Mouse (Mus musculus) lung, postnatal 0 days (tissue): ENCODE data around the gene Thsd7a. TPM values are rescaled to one million over a fixed set of nuclear protein-coding genes. Genes with fewer than 3 reads are reported as not detected.

Source experiments
- ATAC-seq: fragments of 200-750 bp; cut with Nextera tagmentation; 2 replicates; pipeline ENCODE4 v1.8.0; 2017; ENCODE audit warnings: moderate library complexity
- DNase-seq: peaks from one replicate; pipeline ENCODE4 v3.0.0-alpha.2; 2016; ENCODE audit warnings: low spot score
- H3K27ac ChIP-seq: fragments of 300-500 bp; sonication (generic); 2 replicates; pipeline ENCODE4 v1.5.1; 2014; ENCODE audit warnings: antibody characterized with exemption, mild to moderate bottlenecking, low read length, mixed read lengths
- H3K27me3 ChIP-seq: fragments of 300-500 bp; sonication (generic); replicated peaks from 2 replicates; pipeline ENCODE4 v1.6.1; 2014; ENCODE audit warnings: low read length, mixed read lengths; ENCODE audit not compliant: insufficient read depth
- H3K36me3 ChIP-seq: fragments of 300-500 bp; sonication (generic); 2 replicates; pipeline ENCODE4 v1.6.1; 2014; ENCODE audit warnings: low read length, mixed read lengths; ENCODE audit not compliant: insufficient read depth
- H3K4me1 ChIP-seq: fragments of 300-500 bp; sonication (generic); 2 replicates; pipeline ENCODE4 v1.6.1; 2014; ENCODE audit warnings: antibody characterized with exemption, low read depth, low read length, mixed read lengths; ENCODE audit not compliant: insufficient read depth
- H3K4me2 ChIP-seq: fragments of 300-500 bp; sonication (generic); replicated peaks from 2 replicates; pipeline ENCODE4 v1.6.1; 2014; ENCODE audit warnings: low read depth, mild to moderate bottlenecking, low read length, moderate library complexity, mixed read lengths
- H3K4me3 ChIP-seq: fragments of 300-500 bp; sonication (generic); 2 replicates; pipeline ENCODE4 v1.5.1; 2014; ENCODE audit warnings: low read depth, low read length
- H3K9ac ChIP-seq: fragments of 300-500 bp; sonication (generic); replicated peaks from 2 replicates; pipeline ENCODE4 v1.6.1; 2014; ENCODE audit warnings: low read depth, mild to moderate bottlenecking
- H3K9me3 ChIP-seq: fragments of 300-500 bp; sonication (generic); 2 replicates; pipeline ENCODE4 v1.6.1; 2016; ENCODE audit warnings: low read length, mixed read lengths
- CTCF ChIP-seq: IDR thresholded peaks from 2 replicates; pipeline ENCODE4 v1.5.1; 2016; ENCODE audit warnings: antibody characterized with exemption, mild to moderate bottlenecking
- EP300 ChIP-seq: IDR thresholded peaks from 2 replicates; pipeline ENCODE4 v1.6.1; 2016; ENCODE audit warnings: antibody characterized with exemption, mild to moderate bottlenecking, control low read depth
- whole genome bisulfite sequencing: fragments of 180-500 bp; shearing (Covaris S2); extraction: QIAGEN DNeasy Blood & Tissue Kit; methylation state at CpG from one replicate; pipeline ENCODE4 v1.1.7; 2014; 5-methylcytosine and 5-hydroxymethylcytosine counted together
- polyA plus RNA-seq: library from polyadenylated mRNA; unstranded; fragments of >200 nt; fragmentation: Nextera tagmentation; extraction: Ambion mirVana; gene quantifications from 2 replicates; pipeline ENCODE4 v1.2.1, GENCODE M21; 2015

The Thsd7a gene
- polyA plus RNA-seq, 1 experiment from 2014 or later: 2.8 TPM

DNA sequence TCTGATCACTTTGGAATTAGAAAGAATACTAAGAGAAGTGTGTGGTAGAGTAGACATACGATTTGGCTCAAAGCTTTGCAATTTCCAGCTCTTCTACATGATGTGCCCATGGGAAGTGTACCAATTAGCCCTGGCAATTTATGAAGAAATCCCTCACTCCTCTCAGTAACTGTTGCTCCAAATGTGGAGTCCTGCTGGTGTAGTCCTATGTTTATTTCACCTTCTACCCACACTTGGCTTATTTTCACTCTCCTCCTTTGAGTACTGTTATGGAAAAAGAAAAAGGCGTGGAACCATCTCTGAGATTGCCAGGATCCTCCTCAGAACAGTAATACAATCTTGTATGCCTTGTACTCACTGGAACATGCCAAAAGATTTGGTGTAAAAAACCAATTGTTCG is 186.9 kb downstream of the Thsd7a start:
- 70% methylated on average over 3 of the region's 3 CpGs for WGBS
- H3K4me1 ChIP-seq: no peaks in the 10 kb centered on the region
- no peak overlapping the region for H3K4me3 ChIP-seq
- no peaks in the 10 kb centered on the region for H3K9me3 ChIP-seq
- H3K27ac ChIP-seq: no peak overlapping the region
- no peak overlapping the region for H3K9ac ChIP-seq
- no peak for ATAC-seq
- no peak for TF ChIP-seq EP300
- TF ChIP-seq CTCF: no peak
- DNase-seq: no peak
- no peaks in the 10 kb centered on the region for H3K27me3 ChIP-seq
- no peak overlapping the region for H3K4me2 ChIP-seq
- no peaks in the 10 kb centered on the region for H3K36me3 ChIP-seq

DNA sequence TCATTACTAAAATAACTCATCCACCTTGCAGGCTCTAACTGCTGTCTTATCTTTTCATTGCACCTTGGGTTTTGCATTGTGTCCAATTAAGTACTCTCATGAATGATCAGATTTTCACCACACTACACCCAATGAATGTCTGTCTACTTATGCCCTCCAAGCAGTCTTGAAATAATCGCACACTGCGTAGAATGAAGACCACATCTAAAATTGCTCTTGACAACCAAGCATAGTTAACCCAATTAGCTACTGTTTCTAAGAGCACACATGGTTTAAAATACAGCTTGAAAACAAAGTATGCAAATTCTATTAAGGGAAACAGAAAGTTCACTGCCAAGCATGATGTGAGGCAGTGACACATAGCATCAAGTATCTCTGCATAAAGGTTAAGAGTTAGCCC is 188.7 kb downstream of the Thsd7a start:
- TF ChIP-seq CTCF: no peak
- no peak for TF ChIP-seq EP300
- no peak overlapping the region for H3K9ac ChIP-seq
- H3K9me3 ChIP-seq: no peaks in the 10 kb centered on the region
- no peak overlapping the region for H3K27ac ChIP-seq
- no peaks in the 10 kb centered on the region for H3K27me3 ChIP-seq
- no peaks in the 10 kb centered on the region for H3K36me3 ChIP-seq
- no peak overlapping the region for H3K4me3 ChIP-seq
- no peak overlapping the region for H3K4me2 ChIP-seq
- 95% methylated on average over 2 of the region's 2 CpGs for WGBS
- ATAC-seq: no peak
- DNase-seq: no peak
- H3K4me1 ChIP-seq: no peaks in the 10 kb centered on the region

DNA sequence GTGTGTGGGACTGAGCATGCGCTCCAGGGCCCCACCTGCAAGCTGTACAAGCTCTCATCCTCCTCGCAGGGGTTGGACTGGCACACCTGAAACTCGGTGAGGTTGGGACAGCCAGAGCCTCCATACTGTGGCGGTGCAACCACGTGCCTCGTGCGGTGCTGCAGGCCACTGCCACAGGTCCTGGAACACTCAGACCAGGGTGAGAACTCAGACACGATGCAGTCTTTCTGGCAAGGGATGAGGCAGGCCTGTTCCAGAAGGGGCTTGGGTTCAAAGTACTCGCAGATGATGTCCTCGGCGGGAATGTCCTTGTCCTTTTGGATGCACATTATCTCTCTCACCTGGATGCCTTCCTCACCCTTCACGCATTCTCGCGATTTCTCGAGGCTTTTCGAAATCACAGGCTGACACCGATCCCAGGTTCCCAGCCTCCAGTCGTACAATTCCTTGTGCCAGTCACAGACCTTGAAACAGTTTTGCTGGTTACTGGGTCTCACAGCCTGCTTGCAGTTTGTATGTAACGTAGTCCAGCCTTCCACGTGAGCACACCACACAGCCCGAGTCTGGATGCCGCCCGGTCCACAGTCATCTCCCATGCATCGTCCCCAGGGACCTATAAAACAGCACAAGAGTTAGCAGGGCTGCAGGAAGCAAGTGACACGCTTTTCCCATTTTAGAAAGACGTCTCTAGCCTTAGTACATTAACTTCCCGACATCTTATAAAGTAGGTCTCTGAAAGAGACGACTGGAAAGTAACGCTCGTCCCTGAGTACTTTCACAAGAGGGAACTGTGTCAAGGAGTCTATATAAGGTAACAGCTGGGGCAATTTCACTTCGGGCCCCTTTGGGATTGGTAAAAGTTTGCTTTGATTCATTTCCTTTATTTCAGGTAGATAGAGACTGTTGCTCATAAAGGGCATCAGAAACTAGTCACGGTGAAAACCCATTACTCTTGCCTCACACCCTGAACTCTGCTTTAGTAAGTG is 193.8 kb downstream of the Thsd7a start:
- no peaks in the 10 kb centered on the region for H3K9me3 ChIP-seq
- H3K4me1 ChIP-seq: no peaks in the 10 kb centered on the region
- H3K27me3 ChIP-seq: no peaks in the 10 kb centered on the region
- TF ChIP-seq EP300 (no peak), CTCF (no peak)
- 84% methylated on average over 32 of the region's 32 CpGs for WGBS
- ATAC-seq (no peak), DNase-seq (no peak)
- H3K9ac ChIP-seq: no peak overlapping the region
- no peak overlapping the region for H3K27ac ChIP-seq
- H3K4me3 ChIP-seq: no peak overlapping the region
- no peak overlapping the region for H3K4me2 ChIP-seq
- no peaks in the 10 kb centered on the region for H3K36me3 ChIP-seq

DNA sequence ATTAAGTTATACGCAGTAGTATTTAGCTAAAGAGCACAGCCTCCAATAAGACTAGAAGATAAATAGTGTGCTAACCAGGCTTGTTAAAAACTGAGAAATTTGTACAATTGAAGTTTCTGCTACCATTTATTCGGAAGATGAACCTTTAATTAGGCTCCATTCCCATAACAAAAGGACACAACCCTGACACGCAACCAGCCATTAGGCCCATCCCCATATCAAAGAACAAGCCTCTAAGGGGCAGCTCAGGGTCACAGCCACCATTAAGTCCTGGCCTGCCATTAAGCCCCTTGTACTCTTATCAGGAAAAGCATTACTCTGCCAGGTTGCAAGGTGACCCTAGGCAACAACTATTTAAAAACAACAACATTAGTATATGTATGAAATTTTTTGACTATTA is 198.0 kb downstream of the Thsd7a start:
- ATAC-seq: no peak
- TF ChIP-seq CTCF (no peak), EP300 (no peak)
- Histone ChIP-seq H3K27ac (no peak overlapping the region), H3K4me3 (no peak overlapping the region), H3K4me1 (no peaks in the 10 kb centered on the region), H3K9ac (no peak overlapping the region), H3K9me3 (no peaks in the 10 kb centered on the region), H3K27me3 (no peaks in the 10 kb centered on the region), H3K4me2 (no peak overlapping the region), H3K36me3 (no peaks in the 10 kb centered on the region)
- DNase-seq: no peak
- 81% methylated on average over 3 of the region's 3 CpGs for WGBS

DNA sequence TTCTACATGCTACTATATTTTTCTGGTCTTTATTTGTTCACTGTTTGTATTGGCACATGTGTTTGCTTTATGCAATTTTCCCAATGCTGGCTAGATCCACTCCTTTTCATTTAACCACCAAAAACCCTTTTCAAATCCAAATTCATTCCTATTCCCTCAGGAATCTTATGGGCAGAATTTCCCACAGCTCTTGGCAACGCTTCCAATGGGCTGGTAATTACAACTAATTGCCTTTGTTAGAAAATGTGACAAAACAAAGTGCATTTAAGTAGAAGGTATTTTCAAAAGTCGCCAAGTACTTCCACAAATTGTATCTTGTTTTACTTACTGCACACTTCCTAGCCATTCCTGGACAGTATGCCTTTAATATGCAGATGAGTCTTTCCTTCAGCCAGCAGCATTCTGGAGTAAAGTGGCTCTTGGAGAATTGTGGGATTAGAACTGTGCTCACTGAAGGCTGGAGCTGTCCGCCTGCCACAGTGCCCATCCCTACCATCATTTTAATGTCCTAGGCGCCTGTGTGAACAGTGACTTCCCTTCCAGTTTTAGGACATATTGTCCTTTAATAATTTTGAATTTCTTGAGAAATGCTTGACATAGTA is 199.1 kb downstream of the Thsd7a start:
- Histone ChIP-seq H3K36me3 (no peaks in the 10 kb centered on the region), H3K4me3 (no peak overlapping the region), H3K27me3 (no peaks in the 10 kb centered on the region), H3K9ac (no peak overlapping the region), H3K27ac (no peak overlapping the region), H3K4me1 (no peaks in the 10 kb centered on the region), H3K9me3 (no peaks in the 10 kb centered on the region), H3K4me2 (no peak overlapping the region)
- no peak for TF ChIP-seq EP300
- TF ChIP-seq CTCF: no peak
- WGBS: 70% methylated on average over 4 of the region's 4 CpGs
- DNase-seq: no peak
- no peak for ATAC-seq

DNA sequence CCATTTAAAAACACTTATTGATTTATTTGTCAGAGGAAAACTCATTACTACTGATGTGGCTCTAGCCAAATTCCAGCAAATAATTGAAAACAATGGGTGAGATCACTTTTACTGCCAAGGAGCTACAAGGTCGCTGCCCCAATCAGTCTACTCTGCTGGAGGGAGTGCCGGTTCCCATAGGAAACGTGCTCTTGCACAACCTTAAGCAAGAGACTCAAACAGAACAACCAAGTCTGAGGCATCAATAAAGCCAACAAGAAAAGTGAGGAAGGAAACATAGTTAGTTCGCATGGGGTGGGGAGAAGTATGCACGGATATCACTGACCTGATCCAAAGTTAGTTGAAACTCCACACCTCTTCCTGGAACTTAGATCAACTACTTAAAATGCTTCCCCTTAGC is 205.1 kb downstream of the Thsd7a start:
- Histone ChIP-seq H3K4me1 (no peaks in the 10 kb centered on the region), H3K27me3 (no peaks in the 10 kb centered on the region), H3K9me3 (no peaks in the 10 kb centered on the region), H3K36me3 (no peaks in the 10 kb centered on the region), H3K4me3 (no peak overlapping the region), H3K27ac (no peak overlapping the region), H3K4me2 (no peak overlapping the region), H3K9ac (no peak overlapping the region)
- TF ChIP-seq EP300: no peak
- TF ChIP-seq CTCF: no peak
- ATAC-seq: peak; percentile 53
- DNase-seq: peak; percentile 21
- WGBS: 34% methylated on average over 5 of the region's 5 CpGs
